Mouse (Mus musculus) cerebellum, postnatal 10 days (tissue): ENCODE measurements around the gene Zdhhc1.

ENCODE experiments used
- DNase-seq, 2 experiments: peaks; one replicate each; pipeline ENCODE4 v3.0.0; 2021; ENCODE audit warnings: mixed read lengths in 2 of 2

Gene Zdhhc1

DNA sequence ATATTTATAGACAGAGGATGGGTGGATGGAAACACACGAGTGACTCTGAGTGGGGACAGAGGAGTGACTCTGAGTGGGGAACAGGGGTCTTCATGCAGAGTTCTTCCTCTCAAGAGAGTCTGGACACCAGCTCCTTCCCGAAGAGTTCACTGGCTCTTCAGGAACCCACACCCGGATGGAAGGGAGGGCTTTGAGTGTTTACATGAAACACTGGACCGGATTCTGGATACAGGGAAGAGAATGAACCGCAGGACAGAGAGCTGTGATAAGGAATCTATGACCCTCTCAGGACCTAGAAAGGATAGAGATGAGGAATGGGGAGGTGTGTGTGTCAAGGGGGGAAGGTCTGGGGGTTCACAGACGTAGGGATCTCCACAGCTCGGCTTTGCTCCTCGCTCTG is 20.6 kb upstream of the Zdhhc1 start:
- no peak for DNase-seq

DNA sequence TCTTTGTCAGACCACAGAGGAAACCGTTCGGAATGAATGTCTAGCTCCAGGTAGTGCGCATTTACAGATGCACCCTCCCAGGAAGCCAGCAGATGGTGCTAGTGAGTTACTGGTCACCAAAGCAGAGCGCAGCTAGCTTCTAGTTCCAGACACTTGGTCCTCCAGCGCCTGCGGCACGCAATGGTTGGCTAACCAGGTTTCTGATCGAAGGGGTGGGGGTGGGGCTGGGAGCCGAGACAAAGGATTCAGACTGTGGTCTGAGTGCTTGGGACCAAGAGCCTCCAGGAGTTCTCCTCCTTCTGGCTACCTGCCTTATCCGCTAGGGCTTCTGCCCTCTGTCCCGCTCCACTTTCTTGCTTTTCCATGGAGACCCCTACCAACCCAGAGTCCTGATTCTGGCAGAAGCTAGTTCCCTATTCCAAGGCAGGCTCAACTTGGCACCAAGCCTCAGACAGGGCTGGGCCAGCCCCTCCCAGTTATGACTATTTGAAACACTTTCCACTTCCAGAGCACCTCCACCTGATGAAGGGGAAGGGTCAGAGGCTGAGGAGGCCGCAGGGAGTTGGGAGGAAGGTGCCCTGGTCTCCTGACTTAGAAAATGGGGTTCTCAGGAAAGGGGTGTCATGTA is 19.4 kb upstream of the Zdhhc1 start:
- peak; percentile 92 to 94 for DNase-seq

DNA sequence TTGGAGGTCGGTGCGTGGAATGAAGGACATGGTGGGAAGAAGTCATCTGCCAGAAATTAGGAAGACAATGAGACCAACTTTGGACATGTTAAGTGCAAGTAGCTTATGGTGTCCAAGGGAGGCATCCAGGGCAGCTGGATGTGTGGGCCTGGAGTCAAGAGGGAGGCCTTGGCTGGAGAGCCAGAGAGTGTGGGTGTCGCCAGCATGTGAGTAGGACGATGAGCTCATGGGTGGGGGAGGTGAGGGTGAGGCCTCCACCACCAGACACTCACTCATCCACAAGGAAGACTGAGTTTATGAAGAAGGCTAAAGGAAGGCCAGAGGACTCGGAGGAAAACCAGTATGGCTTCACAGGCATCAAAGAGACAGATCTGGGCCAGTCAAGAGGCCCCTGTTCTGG is 18.0 kb upstream of the Zdhhc1 start:
- peak in 1 of 2 experiments; percentile 23 for DNase-seq

DNA sequence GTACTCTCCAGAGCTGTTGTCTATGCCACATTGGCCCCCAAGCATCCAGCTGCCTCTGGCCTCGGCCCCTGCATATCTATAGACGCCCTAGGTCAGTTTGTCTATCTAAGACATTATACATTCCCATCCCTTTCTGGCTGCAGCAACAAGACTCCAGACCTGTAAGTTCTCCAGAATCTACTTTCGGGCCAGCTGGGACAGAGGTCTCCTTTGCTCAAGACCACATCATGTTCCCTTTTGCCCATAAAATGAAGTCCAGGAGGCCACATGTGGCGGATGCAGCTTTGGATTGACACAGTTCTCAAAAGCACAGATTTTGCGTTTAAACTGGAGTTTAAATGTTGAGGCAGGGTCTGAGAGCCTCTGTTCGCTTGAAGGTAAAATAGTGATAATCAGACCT is 17.5 kb upstream of the Zdhhc1 start:
- DNase-seq: no peak

DNA sequence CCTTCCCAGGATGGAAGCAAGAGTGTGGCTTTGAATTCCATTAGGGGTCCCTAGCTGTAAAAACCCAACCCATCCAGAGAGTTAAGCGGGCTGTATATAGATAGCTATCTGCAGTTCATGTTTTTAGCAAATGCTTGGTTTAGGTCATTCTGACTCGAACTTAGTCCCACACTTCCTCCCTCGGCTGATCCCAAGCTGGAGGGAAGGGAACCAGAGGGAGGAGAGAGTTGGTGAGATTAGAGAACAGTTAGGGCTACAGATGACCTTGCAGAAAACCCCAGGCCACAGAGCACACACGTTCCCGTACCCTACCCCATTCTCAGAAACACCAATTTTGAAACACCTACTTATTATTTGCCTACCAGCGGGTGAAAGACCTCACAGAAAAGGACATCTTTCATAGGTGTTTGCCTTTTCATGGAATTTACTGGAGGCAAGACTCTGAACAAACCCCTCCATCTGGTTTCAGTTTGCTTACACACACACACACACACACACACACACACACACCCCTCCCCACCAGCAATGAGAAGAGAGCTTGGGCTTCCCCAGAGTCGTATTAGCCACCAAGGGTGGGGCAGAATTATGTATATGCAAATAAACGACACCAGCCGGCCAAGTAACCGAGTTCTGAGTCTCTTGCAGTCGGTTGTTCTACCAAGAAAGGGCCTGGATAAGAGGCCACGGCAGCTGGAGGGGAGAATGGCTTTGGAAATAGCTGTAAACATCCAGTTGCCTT is 13.5 kb upstream of the Zdhhc1 start:
- DNase-seq: no peak

DNA sequence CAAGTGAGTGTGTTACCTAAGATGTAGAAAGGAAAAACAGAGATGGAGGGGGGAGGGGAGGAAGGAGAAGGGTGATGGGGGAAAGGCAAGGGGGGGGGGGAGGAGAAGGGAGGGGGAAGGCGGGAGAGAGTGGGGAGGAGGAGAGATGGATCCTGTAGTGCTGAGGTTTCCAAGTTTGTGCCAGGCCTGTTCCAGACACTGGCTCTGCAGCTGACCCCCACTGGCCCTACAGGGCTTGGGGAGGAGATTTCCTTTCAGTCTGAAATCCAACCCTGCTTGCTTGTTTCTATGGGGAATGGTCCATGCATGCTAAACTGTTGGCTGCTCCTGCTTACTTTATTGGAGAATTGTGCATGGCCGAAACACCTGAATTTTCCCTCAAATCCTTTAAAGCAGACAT is 12.1 kb upstream of the Zdhhc1 start:
- no peak for DNase-seq

DNA sequence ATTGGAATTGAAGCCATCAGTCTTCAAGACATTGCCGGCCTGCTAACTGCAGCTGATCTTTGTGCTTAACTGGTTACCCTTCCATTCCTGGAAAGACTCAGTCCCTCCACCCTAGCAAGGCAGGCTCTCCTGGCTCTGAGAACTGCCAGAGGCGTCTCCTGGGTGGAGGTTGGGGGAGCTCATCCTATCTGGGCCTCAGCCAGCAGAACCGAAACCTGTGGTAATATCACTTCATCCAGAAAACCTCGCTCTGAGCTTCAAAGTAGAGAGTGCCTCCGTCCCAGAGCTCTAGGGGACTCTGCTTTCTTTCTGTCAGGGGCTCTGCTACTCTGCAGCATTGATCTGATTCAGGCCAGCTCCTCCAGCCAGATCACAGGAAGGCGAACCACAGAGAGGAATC is 10.3 kb upstream of the Zdhhc1 start:
- no peak for DNase-seq

DNA sequence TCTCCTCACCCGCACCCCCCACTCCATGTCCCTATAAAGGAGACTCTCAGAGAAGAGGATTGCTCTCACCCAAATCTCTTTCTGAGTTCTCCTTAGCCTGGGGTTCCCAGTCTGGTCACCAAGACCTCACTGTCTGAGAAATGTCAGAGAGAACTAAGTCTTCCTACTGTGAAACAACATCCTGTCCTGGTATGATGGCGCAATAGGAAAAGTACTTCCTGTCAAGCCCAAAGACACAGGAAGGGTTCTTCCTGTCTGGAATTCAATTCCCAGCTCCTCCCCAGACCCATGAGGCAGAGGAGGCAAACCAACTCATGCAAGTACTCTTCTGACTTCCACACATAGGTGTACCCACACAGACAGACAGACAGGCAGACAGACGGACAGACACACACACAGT is 7.9 kb upstream of the Zdhhc1 start:
- no peak for DNase-seq

DNA sequence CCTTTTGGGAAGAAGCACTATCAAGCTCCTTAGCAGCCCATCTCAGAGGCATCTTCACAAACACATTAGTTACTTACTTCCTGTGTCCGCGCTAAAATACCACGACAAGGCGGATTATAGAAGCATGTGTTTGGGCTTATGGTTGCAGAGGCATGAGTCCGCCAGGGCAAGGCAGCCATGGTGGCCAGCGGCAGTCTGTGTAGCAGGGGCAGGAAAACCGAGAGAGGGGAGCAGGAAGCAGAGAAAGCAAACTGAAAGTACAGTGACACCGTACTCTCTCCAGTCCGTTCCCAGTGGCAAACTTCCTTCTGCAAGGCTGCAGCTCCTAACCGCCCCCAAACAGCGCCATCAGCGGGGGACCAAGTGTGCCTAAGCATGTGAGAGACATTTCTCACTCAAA is 3.1 kb upstream of the Zdhhc1 start:
- DNase-seq: no peak

DNA sequence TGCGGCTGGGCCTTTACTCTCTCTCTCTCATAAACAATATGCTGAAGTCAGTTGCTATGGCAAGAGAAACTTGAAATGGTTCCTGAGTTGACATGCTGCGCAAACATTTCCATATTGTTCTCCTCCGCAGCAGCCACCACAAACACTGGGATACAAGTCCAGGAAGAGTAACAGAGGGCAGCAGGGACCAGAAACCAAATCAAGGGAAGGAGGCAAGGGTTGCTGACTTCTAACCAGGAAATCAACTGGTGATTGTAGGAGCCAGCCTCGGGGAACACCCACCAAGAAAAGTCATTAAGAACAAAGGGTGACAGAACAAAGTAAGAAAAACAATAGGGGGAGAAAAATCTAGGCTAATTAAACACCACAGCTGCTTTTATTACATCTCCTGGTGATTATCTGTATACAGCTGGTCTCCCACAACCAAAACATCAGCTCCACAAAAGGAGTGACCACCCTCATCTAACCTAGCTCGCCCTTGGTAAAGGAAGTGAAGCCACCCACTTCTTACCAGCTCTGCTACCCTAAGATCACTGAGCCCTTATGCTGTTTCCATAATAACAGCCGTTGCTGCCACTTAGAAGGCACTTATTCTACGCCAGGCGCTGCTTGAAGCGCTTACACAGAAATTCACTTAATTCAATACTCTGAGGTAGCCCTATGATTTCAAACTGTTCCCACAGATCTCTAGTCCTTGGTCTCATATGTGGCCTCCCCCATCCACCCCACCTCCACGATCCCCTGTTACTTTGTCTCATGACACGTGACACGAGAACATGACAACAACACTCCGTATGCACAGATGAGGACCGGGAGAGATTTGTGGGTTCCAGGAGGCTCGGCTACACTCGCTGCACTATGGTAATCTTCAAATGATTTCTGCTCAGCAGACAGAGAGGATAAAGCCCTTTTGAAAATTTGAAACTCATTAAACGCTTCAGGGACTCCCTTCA is 1.1 kb downstream of the Zdhhc1 start:
- no peak for DNase-seq

DNA sequence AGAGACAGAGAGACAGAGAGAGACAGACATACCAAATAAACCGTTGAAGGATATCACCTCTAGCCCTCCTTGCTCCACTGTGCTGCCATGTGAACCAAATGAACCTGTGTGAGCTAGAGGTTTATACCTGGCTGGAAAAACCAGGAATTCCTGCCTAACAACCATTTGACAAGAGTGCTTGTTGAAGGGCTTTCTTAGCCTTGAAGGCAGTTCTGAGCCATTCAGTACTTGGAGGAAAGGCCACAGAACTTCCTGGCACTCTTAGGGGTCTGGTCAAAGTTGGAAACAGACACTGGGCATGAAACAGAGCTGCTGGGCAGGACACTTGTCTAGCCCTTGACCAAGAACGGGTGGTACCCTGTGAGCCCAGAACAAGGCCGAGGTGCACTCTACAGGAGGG is 2.1 kb downstream of the Zdhhc1 start:
- no peak for DNase-seq

DNA sequence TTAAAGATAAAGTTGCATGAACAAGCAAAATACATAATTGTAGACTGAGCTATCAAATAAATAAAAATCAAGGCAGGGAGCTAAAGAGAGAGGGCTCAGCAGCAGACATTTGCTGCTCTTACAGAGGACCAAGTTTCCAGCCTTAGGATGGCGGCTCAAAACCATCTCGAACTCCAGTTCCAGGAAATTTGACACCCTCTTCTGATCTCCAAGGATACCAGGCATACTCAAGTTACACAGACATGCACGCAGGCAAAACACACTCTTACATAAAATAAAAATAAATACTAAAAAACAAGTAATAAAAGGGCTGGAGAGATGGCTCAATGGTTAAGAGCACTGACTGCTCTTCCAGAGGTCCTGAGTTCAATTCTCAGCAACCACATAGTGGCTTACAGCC is 3.2 kb downstream of the Zdhhc1 start:
- DNase-seq: no peak

DNA sequence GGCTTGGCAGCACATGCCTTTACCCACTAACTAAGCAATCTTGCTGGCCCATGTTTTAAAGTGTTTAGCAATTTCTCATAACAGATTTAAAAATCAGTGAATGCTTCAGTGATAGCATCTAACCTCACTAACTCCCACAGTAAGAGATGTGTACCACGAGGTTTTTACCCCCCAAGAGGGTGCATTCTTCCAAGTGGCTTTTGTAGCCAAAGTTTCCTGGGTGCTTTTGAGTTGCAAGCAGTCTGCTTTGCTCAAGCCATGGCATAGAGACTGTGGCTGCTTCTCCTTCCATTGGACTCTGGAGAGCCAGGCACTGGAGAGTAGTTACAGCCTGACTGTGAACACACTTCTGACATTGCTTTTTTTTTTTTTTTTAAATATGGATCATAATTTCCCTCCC is 7.4 kb downstream of the Zdhhc1 start:
- no peak for DNase-seq

DNA sequence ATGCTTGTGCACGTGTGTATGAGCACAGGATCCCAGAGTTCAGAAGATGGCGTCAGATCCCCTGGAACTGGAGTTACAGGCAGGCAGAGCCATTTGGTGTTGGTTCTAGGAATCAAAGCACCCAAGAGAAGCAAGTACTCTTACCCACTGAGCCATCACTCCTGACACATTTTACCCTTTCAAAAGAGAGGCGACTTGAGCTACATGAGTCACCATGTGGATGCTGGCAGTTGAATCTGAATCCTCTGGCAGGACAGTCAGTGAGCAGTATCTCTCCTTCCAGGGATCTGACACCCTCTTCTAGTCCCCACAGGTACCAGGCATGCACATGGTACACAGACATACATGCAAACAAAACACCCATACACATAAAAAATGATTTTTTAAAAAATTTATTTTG is 8.6 kb downstream of the Zdhhc1 start:
- DNase-seq: no peak

DNA sequence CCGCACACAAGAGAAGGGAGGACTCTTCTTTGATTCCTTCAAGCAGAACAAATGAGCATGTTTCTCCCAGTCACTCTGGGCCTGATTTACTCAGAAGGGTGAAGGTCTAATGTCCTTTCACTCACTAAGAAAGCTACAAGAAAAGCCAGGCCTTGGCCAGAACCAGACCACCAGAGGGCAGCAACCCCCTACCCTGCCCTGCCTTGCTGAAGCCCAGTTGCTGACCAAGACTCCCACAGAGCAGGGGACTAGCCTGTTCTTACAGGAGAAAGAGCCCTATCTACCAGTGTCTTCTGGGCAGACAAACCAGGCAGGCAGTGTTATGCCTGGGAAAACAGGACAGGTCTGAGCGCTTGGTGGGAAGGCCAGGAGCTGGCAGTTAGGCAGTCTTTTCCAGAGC is 12.3 kb downstream of the Zdhhc1 start:
- DNase-seq: peak; percentile 85

DNA sequence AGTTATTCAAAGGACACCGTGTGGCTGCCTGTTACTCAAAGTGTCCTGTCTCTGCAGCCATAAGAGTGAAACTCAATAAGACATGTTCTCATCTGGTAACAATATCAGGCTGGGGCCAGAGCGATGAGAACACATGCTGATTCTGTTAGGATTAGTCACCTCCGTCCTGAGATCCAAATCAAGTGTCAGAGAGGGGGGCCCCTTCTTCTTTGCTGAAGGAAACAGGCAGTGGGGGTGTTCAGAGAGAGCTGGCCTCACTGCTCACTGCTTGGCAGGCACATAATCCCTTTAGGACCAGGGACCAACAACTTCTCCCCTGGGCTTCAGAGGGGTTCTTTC is 12.7 kb downstream of the Zdhhc1 start:
- DNase-seq: no peak

DNA sequence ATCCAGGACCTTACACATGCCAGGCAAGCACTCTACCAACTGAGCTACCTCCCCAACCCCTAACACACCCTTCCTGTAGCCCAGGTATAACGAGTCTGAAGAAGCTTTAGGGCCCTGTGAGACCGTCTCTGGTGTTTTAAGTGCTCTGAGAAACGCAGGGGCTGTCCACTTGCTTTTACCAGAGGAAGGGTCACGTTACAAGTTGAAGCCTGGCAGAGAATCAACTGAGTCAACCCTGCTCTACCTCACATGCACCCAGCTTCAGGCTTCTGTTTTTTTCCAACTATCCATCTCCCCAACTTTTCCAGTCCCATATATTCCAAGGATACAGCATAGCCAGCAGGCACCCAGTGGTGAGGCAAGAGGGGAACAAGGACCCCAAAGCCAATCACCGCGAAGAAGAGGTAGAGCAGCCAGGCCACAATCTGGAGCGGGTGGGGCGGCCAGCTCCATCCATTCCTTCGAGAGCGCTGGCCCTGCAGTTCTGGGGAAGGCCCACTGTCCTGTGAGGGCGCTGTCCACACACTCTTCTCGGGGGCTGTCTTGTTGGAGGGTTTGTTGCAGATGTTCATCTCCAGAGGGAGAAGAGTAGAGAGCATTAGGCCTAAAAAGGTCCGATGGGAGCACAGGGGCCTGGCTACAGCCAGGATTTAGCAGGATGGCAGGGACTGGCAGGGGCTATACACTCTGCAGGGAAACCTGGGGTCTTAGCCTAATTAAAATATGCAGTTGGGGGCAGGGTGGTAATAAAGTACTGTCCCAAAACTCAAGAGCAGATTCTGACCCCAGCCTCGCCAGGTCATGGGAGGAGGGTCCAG is 13.3 kb downstream of the Zdhhc1 start:
- DNase-seq: peak; percentile 79 to 82

DNA sequence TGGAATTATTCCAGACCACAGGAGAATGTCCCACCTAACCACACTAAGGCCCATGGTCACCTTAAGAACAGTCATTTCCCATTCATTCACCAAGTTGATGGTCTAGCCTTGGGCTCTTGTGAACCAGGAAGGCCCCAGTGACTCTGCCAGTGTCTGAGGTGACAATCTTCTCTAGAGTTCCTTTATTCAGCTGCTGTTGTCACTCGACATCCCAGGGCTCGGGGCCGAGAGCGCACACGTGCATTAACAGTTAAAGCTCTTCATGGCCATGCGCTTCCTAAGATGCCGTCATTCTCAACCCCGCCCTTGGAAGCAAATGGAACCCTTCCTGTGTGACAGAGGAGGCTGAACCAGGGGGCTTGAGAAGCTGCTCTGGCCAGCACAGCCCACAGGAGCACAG is 14.6 kb downstream of the Zdhhc1 start:
- no peak for DNase-seq

DNA sequence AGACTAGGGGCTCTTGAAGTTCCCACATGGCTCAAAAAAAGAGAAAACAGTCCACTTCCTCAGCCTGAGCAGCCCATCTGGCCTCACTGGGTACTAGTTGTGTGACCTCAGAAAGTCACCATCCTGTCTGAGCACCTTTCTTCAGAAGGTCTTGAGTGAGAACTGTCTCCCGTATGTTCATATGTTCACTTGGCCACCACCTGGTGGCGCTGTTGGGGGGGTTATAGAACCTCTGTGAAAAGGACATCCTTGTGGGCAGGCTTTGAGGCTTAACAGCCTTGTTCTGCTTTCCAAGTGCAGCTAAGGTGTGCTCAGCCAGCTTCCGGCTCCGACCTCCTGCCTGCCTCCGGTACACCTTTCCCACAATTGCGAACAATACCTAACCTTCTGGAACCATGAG is 15.2 kb downstream of the Zdhhc1 start:
- peak; percentile 73 to 78 for DNase-seq

DNA sequence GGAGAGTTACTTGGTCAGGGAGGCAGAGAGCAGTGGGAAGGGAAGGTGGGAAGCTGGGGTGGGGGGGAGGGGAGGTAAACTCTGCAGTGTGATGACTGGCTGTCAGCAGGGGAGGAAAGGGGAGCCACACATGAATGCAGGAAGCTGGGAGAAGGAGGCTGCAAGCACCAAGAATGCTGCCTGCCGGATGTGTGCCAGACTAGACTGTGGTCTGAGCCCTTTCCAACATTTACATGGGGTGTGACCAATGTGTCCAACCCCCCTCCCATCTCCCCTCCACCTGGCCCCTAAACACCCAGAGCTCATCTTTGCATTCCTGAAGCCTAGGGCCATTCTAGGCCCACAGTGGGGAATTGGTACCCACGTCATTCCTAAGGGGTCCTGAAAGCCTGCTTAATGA is 15.7 kb downstream of the Zdhhc1 start:
- no peak for DNase-seq

DNA sequence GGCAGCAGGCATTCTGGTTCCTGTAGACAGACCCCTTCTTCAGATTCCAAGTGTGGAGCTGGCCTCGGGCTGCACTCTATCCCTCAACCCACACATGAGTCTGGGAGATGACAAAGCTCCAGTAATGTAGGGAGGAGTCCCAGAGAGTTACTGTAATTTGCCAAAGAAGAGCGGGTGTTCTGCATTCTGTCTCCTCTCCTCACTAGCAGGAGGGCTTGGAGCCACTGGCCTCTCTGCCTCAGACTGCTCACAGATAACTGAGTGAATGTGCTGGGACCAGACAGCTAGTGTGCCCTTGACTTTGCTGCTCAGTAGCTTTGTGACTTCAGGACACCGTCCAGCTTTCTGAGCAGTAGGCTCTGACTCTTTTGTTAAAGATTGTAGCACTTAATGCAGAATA is 18.9 kb downstream of the Zdhhc1 start:
- no peak for DNase-seq

DNA sequence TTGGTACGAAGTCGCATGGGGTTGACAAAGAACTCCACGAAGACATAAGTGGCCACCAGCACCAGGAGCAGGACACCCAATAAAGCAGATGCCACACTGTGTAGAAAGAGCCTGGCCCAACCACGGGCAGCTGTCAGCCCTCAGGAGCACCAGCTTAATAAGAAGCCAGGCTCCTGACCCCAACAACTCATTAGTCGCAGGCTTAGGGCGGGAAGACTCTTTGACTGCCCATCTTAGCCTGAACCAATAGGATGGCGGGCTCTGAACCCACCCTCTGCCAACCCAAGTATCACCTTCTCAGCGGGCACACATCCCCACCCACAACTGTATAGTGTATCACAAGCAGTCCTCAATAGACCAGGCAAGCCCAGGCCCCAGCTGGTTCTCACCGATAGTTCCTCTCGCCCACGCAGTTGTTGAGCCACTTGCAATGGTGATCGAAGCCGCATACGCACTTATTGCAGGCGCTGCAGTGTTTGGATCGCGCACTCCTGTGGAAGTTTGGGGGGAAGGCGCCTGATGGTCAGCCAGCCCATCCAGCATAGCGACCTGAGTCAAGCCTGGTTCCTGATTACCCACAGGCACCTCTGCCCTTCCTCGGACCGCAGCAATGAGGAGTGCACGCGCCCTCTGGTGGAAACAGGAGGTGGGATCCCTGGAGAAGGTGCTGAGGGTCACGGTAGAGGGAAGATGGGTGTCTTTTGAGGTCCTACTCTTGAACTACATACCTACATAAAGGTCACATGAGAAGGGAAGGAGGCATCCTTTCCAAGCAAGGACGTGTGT is 19.9 kb downstream of the Zdhhc1 start:
- peak; percentile 89 to 90 for DNase-seq
